Mouse (Mus musculus) megakaryocyte, embryonic 14.5 days (primary cell): ENCODE results near the gene Tmem235.

ENCODE experiments used
- FLI1 ChIP-seq: IDR thresholded peaks from 2 replicates; pipeline ENCODE4 v1.6.1; 2012; ENCODE audit warnings: low read length, inconsistent platforms, mixed read lengths
- GATA1 ChIP-seq: IDR thresholded peaks from 3 replicates; pipeline ENCODE4 v1.6.1; 2012; ENCODE audit warnings: mixed read lengths, low read length, inconsistent platforms, borderline replicate concordance

DNA sequence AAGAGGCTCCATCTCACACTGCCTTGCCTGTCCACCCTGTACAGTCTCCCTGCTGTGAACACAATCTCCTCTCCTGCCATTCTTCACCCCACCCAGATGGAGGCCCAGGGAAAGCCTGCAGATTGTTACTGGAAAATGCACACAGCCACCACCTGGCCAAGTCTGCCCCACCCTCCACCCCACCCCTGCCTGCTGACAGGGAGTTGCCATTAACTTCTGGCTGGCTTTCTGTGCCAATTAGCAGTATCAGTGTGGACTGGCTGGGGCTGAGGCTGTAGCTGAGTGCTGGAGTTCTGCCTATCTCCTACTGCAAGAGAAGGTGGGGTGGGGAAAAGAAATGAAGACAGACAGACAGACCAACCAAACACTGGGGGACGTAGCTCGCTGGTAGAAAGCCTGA lies 22.0 kb upstream of the Tmem235 start:
- TF ChIP-seq GATA1 (no peak), FLI1 (no peak)
